Mouse (Mus musculus) liver, adult 2 months (tissue): ENCODE measurements around the gene Irgq. TPM values are rescaled to one million over a fixed set of nuclear protein-coding genes. Genes with fewer than 3 reads are reported as not detected.

Experiments
- DNase-seq: peaks from one replicate; pipeline ENCODE4 v3.0.0-alpha.2; 2011; ENCODE audit warnings: low read depth, low spot score; ENCODE audit errors: extremely low read depth
- H3K27ac ChIP-seq: fragments of 200-500 bp; replicated peaks from 2 replicates; pipeline ENCODE4 v1.5.1; 2012; ENCODE audit warnings: low read depth, mild to moderate bottlenecking, control low read depth, inconsistent platforms, low read length; ENCODE audit not compliant: insufficient read depth
- H3K27me3 ChIP-seq: fragments of 200-500 bp; 2 replicates; pipeline ENCODE4 v1.6.1; 2012; ENCODE audit warnings: mild to moderate bottlenecking, moderate library complexity, low read length, inconsistent platforms; ENCODE audit not compliant: control insufficient read depth, insufficient read depth
- H3K36me3 ChIP-seq: fragments of 200-500 bp; 2 replicates; pipeline ENCODE4 v1.6.1; 2012; ENCODE audit warnings: low read length, inconsistent platforms; ENCODE audit not compliant: control insufficient read depth, insufficient read depth
- H3K4me1 ChIP-seq: fragments of 200-500 bp; 2 replicates; pipeline ENCODE4 v1.6.1; 2011; ENCODE audit warnings: low read length; ENCODE audit not compliant: control insufficient read depth, insufficient read depth
- H3K4me3 ChIP-seq: fragments of 200-500 bp; 2 replicates; pipeline ENCODE4 v1.5.1; 2011; ENCODE audit warnings: low read depth, mild to moderate bottlenecking, control low read depth, low read length, moderate library complexity; ENCODE audit not compliant: insufficient read depth
- H3K79me2 ChIP-seq: fragments of 200-500 bp; 2 replicates; pipeline ENCODE4 v1.6.1; 2012; ENCODE audit warnings: inconsistent platforms, mild to moderate bottlenecking, low read length, moderate library complexity; ENCODE audit not compliant: control insufficient read depth, insufficient read depth
- H3K9ac ChIP-seq: fragments of 200-500 bp; 2 replicates; pipeline ENCODE4 v1.6.1; 2012; ENCODE audit warnings: low read depth, mild to moderate bottlenecking, control low read depth, inconsistent platforms, low read length
- CTCF ChIP-seq: fragments of 200-500 bp; IDR thresholded peaks from 2 replicates; pipeline ENCODE4 v1.5.1; 2011; ENCODE audit warnings: low read depth, low read length, control low read depth
- POLR2A ChIP-seq: fragments of 200-500 bp; IDR thresholded peaks from 2 replicates; pipeline ENCODE4 v1.6.1; 2011; ENCODE audit warnings: low read length, control low read depth; ENCODE audit not compliant: insufficient read depth; ENCODE audit errors: extremely low read depth
- WGBS: fragments of 180-500 bp; shearing (Covaris S2); methylation state at CpG from one replicate; pipeline ENCODE4 v1.1.7; 2018; 5-methylcytosine and 5-hydroxymethylcytosine counted together
- polyA plus RNA-seq: library from polyadenylated mRNA; depleted of rRNA; stranded (reverse); fragments of >200 nt; gene quantifications from 2 replicates; pipeline ENCODE4 v1.2.3, GENCODE M21; 2012
- total RNA-seq: library from RNA; depleted of rRNA; stranded (reverse); fragments of >200 nt; gene quantifications from 2 replicates; pipeline ENCODE4 v1.2.3, GENCODE M21; 2014

The Irgq gene
- total and polyA plus RNA-seq, 2 experiments, result 3.0 to 14.0 TPM

GRCm38 (mm10) chr7:24546068-24546614, 15.7 kb downstream of the Irgq start, which contains the start of the genes Pinlyp and Xrcc1:
Pinlyp (minus strand) TSS chr7:24546118.
Xrcc1 (plus strand) TSS chr7:24546289.
- 45% methylated on average over 13 of the region's 13 CpGs for WGBS
- DNase-seq, result no peak
- no peaks in the 10 kb centered on the region for H3K27me3 ChIP-seq
- peaks cover 8% of the 10 kb centered on the region; the same call in 1 of the 2 replicates for H3K79me2 ChIP-seq
- peak within 1 kb of the TSS; percentile 93 for H3K4me3 ChIP-seq
- no peaks in the 10 kb centered on the region for H3K36me3 ChIP-seq
- TF ChIP-seq CTCF (no peak), POLR2A (no peak)
- H3K27ac ChIP-seq, result peak within 1 kb of the TSS; percentile 47
- peaks cover 11% of the 10 kb centered on the region for H3K4me1 ChIP-seq
- peak within 1 kb of the TSS; percentile 92 for H3K9ac ChIP-seq

- Histone ChIP-seq H3K9ac (peak overlapping the region; percentile 92), H3K4me3 (peak overlapping the region; percentile 93), H3K36me3 (no peaks in the 10 kb centered on the region), H3K27me3 (no peaks in the 10 kb centered on the region), H3K27ac (peak overlapping the region; percentile 47), H3K4me1 (peaks cover 18% of the 10 kb centered on the region), H3K79me2 (peaks cover 8% of the 10 kb centered on the region; the same call in 1 of the 2 replicates)
- TF ChIP-seq CTCF (no peak), POLR2A (0 out of 2 replicates have a peak, but pooled peaks have one; percentile 13)
- WGBS, result 1% methylated on average over 57 of the region's 57 CpGs
- DNase-seq, result peak; percentile 98
These were observed 16.3 kb downstream of the Irgq start for GRCm38 (mm10) chr7:24546634-24547389.

- Histone ChIP-seq H3K4me1 (peaks cover 22% of the 10 kb centered on the region), H3K27ac (no peak overlapping the region), H3K9ac (peak overlapping the region; percentile 92), H3K4me3 (peak overlapping the region; percentile 93), H3K36me3 (no peaks in the 10 kb centered on the region), H3K79me2 (peaks cover 8% of the 10 kb centered on the region; the same call in 1 of the 2 replicates), H3K27me3 (no peaks in the 10 kb centered on the region)
- DNase-seq, result no peak
- TF ChIP-seq POLR2A (no peak), CTCF (no peak)
- WGBS, result 33% methylated on average over 13 of the region's 13 CpGs
These were observed 17.1 kb downstream of the Irgq start for GRCm38 (mm10) chr7:24547534-24548036.

GRCm38 (mm10) chr7:24551985-24552759, 21.7 kb downstream of the Irgq start:
- DNase-seq, result peak; percentile 99
- Histone ChIP-seq H3K27ac (peak overlapping the region; percentile 79), H3K36me3 (no peaks in the 10 kb centered on the region), H3K4me3 (0 out of 2 replicates have a peak overlapping the region, but pooled peaks have one; percentile 3), H3K4me1 (peaks cover 21% of the 10 kb centered on the region), H3K27me3 (no peaks in the 10 kb centered on the region), H3K9ac (peak overlapping the region; percentile 3; the same call in 1 of the 2 replicates), H3K79me2 (peaks cover 6% of the 10 kb centered on the region; the same call in 1 of the 2 replicates)
- WGBS, result 24% methylated on average over 12 of the region's 12 CpGs
- TF ChIP-seq POLR2A, result no peak
- TF ChIP-seq CTCF, result no peak

GRCm38 (mm10) chr7:24555786-24556185, 25.3 kb downstream of the Irgq start:
- Histone ChIP-seq H3K9ac (no peak overlapping the region), H3K27ac (no peak overlapping the region), H3K36me3 (no peaks in the 10 kb centered on the region), H3K4me1 (peaks cover 15% of the 10 kb centered on the region; the same call in 1 of the 2 replicates), H3K79me2 (no peaks in the 10 kb centered on the region; the same call in 1 of the 2 replicates), H3K27me3 (no peaks in the 10 kb centered on the region), H3K4me3 (no peak overlapping the region)
- DNase-seq, result no peak
- 97% methylated on average over 10 of the region's 10 CpGs for WGBS
- no peak for TF ChIP-seq CTCF
- TF ChIP-seq POLR2A, result no peak
